Mouse (Mus musculus) CD4-positive, CD25-positive, alpha-beta regulatory T cell, adult 4 months (primary cell): ENCODE measurements around the gene Acot8. TPM values are rescaled to one million over a fixed set of nuclear protein-coding genes. Genes with fewer than 3 reads are reported as not detected.

Experiments
- ATAC-seq: one replicate; pipeline ENCODE4 v1.8.0; 2017
- polyA plus RNA-seq, 2 experiments: library from polyadenylated mRNA; unstranded; fragments of 100-300 nt; shearing (Covaris generic); gene quantifications; one replicate each; pipeline ENCODE4 v1.2.1; 2017

Acot8 gene
- polyA plus RNA-seq, 2 experiments from 2014 or later, result 32.5 to 42.2 TPM

DNA sequence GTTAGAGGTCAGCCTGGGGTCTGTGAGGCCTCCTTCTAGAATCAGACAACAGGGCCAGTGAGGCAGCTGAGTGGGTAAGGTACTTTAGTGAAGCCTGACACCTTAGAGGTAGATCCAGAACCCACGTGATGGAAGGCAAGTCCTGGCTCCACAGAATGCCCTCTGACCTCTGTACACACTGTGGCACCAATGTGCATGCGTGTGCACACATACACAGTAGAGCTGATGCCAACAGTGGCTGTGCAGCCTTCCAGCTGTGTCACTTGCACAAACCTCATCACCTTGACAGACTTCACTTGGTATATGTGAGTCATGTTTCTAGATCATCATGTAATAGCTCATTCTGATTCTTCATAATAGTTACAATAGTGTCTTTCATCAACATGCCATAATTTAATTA is 52.2 kb downstream of the Acot8 start:
- no peak for ATAC-seq

DNA sequence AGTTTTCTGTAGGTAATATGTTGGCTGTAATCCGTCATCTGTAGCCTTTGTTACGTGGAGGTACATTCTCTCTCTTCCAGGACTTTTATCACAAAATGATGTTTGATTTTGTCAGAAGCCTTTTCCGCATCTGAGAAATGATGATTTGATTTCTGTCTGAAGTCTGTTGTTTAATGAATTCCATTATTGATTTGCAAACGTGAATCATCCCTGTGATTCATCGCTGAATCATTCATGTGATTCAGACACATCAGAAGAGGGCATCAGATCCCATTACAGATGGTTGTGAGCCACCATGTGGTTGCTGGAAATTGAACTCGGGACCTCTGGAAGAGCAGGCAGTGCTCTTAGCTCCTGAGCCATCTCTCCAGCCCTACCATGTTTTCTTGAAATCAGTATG is 55.7 kb downstream of the Acot8 start:
- no peak for ATAC-seq

DNA sequence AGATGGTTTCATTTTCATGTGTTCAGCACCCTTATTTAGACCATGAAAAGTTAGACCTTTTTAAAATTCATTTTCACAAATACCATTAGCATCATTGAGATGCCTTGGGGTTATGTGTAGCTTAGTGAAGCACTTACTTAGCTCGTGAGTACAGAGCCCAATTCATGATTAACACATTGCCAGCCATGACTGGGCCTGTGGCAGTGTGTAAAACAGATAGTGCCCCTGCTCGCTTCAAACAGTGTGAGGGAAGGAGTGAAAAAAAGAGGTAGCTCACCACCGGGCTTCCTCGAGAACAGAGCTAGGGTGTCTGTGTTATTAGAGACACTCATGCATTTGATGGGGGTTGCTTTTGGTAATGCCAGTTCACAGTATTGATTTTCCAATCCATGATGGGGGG is 56.5 kb downstream of the Acot8 start:
- no peak for ATAC-seq

DNA sequence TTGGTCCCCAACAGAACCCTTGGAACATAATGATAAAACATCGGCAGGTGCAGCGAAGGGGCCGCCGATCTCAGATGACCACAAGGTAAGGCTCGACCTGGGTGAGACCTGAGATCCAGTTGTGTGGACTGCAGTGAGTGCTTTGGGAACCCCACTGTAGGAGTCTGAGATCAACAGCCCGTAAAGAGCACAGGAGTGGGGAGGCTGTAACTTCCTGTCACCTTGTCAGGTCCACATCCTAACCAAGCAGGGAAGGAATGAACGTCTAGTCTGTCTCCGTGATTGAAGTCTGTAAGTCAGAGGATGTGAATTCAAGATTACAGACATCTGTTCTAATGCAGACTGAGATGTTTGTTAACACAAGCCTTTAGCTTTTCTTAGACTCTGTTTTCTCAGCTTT is 58.0 kb downstream of the Acot8 start:
- ATAC-seq, result peak; percentile 58

DNA sequence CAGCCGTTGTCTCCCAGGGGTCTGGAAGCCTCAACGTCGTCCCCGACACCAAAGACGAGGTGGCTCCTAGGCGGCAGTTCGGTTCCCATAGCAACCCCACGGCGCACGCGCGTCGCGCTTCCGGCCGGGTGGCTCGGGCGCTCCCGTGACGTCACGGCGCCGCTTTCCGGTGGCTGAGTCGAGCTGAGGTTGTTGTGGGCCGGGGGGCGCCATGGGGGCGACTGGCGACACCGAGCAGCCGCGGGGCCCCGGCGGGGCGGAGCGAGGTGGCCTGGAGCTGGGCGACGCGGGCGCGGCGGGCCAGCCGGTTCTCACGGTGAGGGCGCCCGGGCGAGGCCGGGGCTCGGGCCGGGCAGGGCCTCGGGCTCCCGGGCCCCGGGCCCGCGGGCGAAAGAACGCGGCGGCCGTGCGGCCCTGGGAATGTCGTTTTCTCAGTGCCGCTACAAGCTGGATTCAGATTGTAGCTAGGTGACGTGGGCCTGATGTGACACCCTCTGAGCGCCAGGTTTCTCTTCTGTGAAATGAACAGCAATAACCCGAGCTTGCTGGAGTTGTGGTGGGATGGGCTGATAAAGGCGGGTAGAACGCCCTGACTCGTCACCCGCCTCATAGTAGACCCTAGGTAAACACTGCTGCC is 58.7 kb downstream of the Acot8 start, which contains the start of the genes Wfdc3 and Dnttip1:
Wfdc3 (minus strand) TSS at position 89 of the 637 bp plus-strand sequence.
Dnttip1 (plus strand) TSS at position 141 of the 637 bp plus-strand sequence.
- ATAC-seq, result peak; percentile 98

DNA sequence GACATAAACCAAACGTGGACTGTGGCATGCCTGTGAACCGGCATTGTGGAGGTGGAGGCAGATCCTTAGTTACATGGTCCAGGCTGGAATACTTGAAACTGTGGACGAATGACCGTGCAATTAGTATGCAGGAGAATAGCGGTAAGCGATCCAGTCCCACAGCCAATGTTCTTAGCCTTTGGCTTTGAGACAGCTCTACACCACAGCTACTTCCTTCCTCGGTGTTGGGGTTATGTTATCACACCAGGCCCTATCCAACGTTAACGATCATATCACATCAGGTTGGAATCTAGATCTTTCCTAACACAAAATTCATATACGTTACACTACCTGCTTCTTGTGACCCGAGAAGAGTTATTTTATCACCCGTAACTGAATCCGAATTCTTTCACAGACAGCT is 59.7 kb downstream of the Acot8 start:
- ATAC-seq, result no peak

Other genes starting within 250 kb of the Acot8 start
- gene Wfdc2, start 242.5 kb downstream of the Acot8 start, polyA plus RNA-seq, result 1 to 10 TPM; 2.2 to 3.0 TPM
- gene Spint3, start 231.4 kb downstream of the Acot8 start, polyA plus RNA-seq, result not detected
- gene Wfdc6a, start 219.4 kb downstream of the Acot8 start, polyA plus RNA-seq, result not detected
- gene Eppin, start 211.3 kb downstream of the Acot8 start, polyA plus RNA-seq, result not detected
- gene Wfdc6b, start 191.4 kb downstream of the Acot8 start, polyA plus RNA-seq, result not detected
- not detected for gene Wfdc8, start 191.3 kb downstream of the Acot8 start, polyA plus RNA-seq
- not detected for gene Wfdc16, start 166.1 kb downstream of the Acot8 start, polyA plus RNA-seq
- gene Wfdc10, start 148.8 kb downstream of the Acot8 start, polyA plus RNA-seq, result not detected
- not detected for gene Wfdc9, start 148.3 kb downstream of the Acot8 start, polyA plus RNA-seq
- gene Wfdc11, start 130.8 kb downstream of the Acot8 start, polyA plus RNA-seq, result not detected
- gene Wfdc13, start 119.8 kb downstream of the Acot8 start, polyA plus RNA-seq, result not detected
- not detected for gene Spint4, start 106.4 kb downstream of the Acot8 start, polyA plus RNA-seq
- not detected for gene Spint5, start 89.6 kb downstream of the Acot8 start, polyA plus RNA-seq
- not detected for gene Wfdc3, start 59.0 kb downstream of the Acot8 start, polyA plus RNA-seq
- 1 to 10 TPM; 3.8 to 7.3 TPM for gene Dnttip1, start 58.9 kb downstream of the Acot8 start, polyA plus RNA-seq
- 10 to 100 TPM in 1 of 2 experiments, 1 to 10 TPM in 1; 7.7 to 11.4 TPM for gene Ube2c, start 35.0 kb downstream of the Acot8 start, polyA plus RNA-seq
- gene Tnnc2, start 24.9 kb downstream of the Acot8 start, polyA plus RNA-seq, result not detected
- gene Snx21, start 19.1 kb downstream of the Acot8 start, polyA plus RNA-seq, result 1 to 10 TPM; 4.9 to 7.7 TPM
- 1 to 10 TPM; 7.0 to 8.1 TPM for gene Zswim3, start 216 bp upstream of the Acot8 start, polyA plus RNA-seq
- gene Zswim1, start 17.8 kb upstream of the Acot8 start, polyA plus RNA-seq, result 10 to 100 TPM; 20.9 to 30.5 TPM
- not detected for gene Spata25, start 23.7 kb upstream of the Acot8 start, polyA plus RNA-seq
- 100 to 1,000 TPM; 211 to 247 TPM for gene Ctsa, start 28.0 kb upstream of the Acot8 start, polyA plus RNA-seq
- gene Neurl2, start 28.6 kb upstream of the Acot8 start, polyA plus RNA-seq, result 1 to 10 TPM in 1 of 2 experiments, under 1 TPM in 1; 0.65 to 1.6 TPM
- under 1 TPM; 0.34 to 0.98 TPM for gene Pltp, start 52.8 kb upstream of the Acot8 start, polyA plus RNA-seq
- gene Pcif1, start 74.4 kb upstream of the Acot8 start, polyA plus RNA-seq, result 100 to 1,000 TPM; 106 to 115 TPM
- gene Zfp335, start 106.9 kb upstream of the Acot8 start, polyA plus RNA-seq, result 1 to 10 TPM; 5.6 to 8.2 TPM
- gene Mmp9, start 135.9 kb upstream of the Acot8 start, polyA plus RNA-seq, result 1 to 10 TPM; 2.0 to 4.1 TPM
- under 1 TPM in 1 of 2 experiments, not detected in 1; 0.31 TPM for gene Slc12a5, start 155.9 kb upstream of the Acot8 start, polyA plus RNA-seq
- 10 to 100 TPM; 28.6 to 49.0 TPM for gene Ncoa5, start 230.0 kb upstream of the Acot8 start, polyA plus RNA-seq